Mouse (Mus musculus) midbrain, embryonic 15.5 days (tissue): ENCODE measurements around the gene Prps1l1. TPM values are rescaled to one million over a fixed set of nuclear protein-coding genes. Genes with fewer than 3 reads are reported as not detected.

ENCODE experiments used
- polyA plus RNA-seq: library from polyadenylated mRNA; unstranded; fragments of >200 nt; fragmentation: Nextera tagmentation; extraction: Ambion mirVana; gene quantifications from 2 replicates; pipeline ENCODE4 v1.2.1, GENCODE M21; 2015

Gene Prps1l1
- polyA plus RNA-seq, 1 experiment from 2014 or later: not detected

Other genes starting within 250 kb of the Prps1l1 start
- 10.8 and 12.2 TPM in 2 replicates for gene Hdac9, start 67.7 kb upstream of the Prps1l1 start, polyA plus RNA-seq
- 25.2 and 28.7 TPM in 2 replicates for gene Snx13, start 62.4 kb downstream of the Prps1l1 start, polyA plus RNA-seq